In genomic region chr17:84149566-84149965, GRCm38 (mm10) we compare ENCODE assay signal across 7 mouse cellular contexts. TPM values are rescaled to one million over a fixed set of nuclear protein-coding genes. Genes with fewer than 3 reads are reported as not detected.
DNase-seq lines count a peak whose midpoint lies in the region; ATAC-seq and TF ChIP-seq lines count a peak whose summit lies in the region.

No protein-coding gene starts in this region.

- no peak for TF ChIP-seq CTCF in midbrain, postnatal 0 days (IDR thresholded peaks at IDR 0.05)
- no peak for TF ChIP-seq CTCF in heart, postnatal 0 days (IDR thresholded peaks at IDR 0.05; ENCODE audit: low read depth)

- H3K4me3 ChIP-seq in hindbrain, embryonic 10.5 days = no peak overlapping the region
- no peak overlapping the region for H3K4me3 ChIP-seq in hindbrain, embryonic 14.5 days (replicated peaks; ENCODE audit: low read length)
- no peak overlapping the region for H3K4me3 ChIP-seq in midbrain, embryonic 11.5 days (ENCODE audit: low read depth, low read length)
- no peak overlapping the region for H3K4me3 ChIP-seq in midbrain, postnatal 0 days (ENCODE audit: low read depth, low read length)
- H3K4me3 ChIP-seq in heart, postnatal 0 days (ENCODE audit: low read depth, low read length) = no peak overlapping the region
- no peak overlapping the region for H3K4me3 ChIP-seq in stomach, embryonic 14.5 days (ENCODE audit: low read depth, low read length)
- H3K4me3 ChIP-seq in forebrain, embryonic 16.5 days (replicated peaks; ENCODE audit: low read length) = no peak overlapping the region

- H3K9ac ChIP-seq in hindbrain, embryonic 14.5 days = no peak overlapping the region
- 0 out of 2 replicates have a peak overlapping the region, but pooled peaks have one; percentile 30 for H3K9ac ChIP-seq in midbrain, embryonic 11.5 days (ENCODE audit: low read length)
- H3K9ac ChIP-seq in midbrain, postnatal 0 days (replicated peaks; ENCODE audit: low read length, poor library complexity, severe bottlenecking) = no peak overlapping the region
- 0 out of 2 replicates have a peak overlapping the region, but pooled peaks have one; percentile 15 for H3K9ac ChIP-seq in heart, postnatal 0 days (replicated peaks; ENCODE audit: low read depth, low read length)
- H3K9ac ChIP-seq in stomach, embryonic 14.5 days (replicated peaks; ENCODE audit: low read depth, low read length) = no peak overlapping the region
- no peak overlapping the region for H3K9ac ChIP-seq in forebrain, embryonic 16.5 days (replicated peaks; ENCODE audit: low read depth, low read length)

- no peak for ATAC-seq in hindbrain, embryonic 14.5 days (ENCODE audit: low FRiP score)
- ATAC-seq in midbrain, embryonic 11.5 days (ENCODE audit: low FRiP score) = no peak
- no peak for ATAC-seq in midbrain, postnatal 0 days (ENCODE audit: low FRiP score)
- no peak for ATAC-seq in heart, postnatal 0 days (ENCODE audit: insufficient read depth, low read depth)
- no peak for ATAC-seq in stomach, embryonic 14.5 days (ENCODE audit: insufficient number of reproducible peaks, insufficient read depth, low FRiP score, low read depth)
- ATAC-seq in forebrain, embryonic 16.5 days = no peak

- no peak overlapping the region for H3K4me2 ChIP-seq in hindbrain, embryonic 14.5 days (replicated peaks)
- H3K4me2 ChIP-seq in midbrain, embryonic 11.5 days = no peak overlapping the region
- H3K4me2 ChIP-seq in midbrain, postnatal 0 days (ENCODE audit: low read depth, low read length, poor library complexity, severe bottlenecking) = no peak overlapping the region
- H3K4me2 ChIP-seq in heart, postnatal 0 days (ENCODE audit: low read depth, low read length) = no peak overlapping the region
- no peak overlapping the region for H3K4me2 ChIP-seq in stomach, embryonic 14.5 days (replicated peaks; ENCODE audit: low read depth, low read length)
- H3K4me2 ChIP-seq in forebrain, embryonic 16.5 days (ENCODE audit: low read length) = no peak overlapping the region

- no peaks in the 10 kb centered on the region for H3K36me3 ChIP-seq in hindbrain, embryonic 10.5 days
- no peaks in the 10 kb centered on the region for H3K36me3 ChIP-seq in hindbrain, embryonic 14.5 days (replicated peaks; ENCODE audit: control insufficient read depth, insufficient read depth)
- no peaks in the 10 kb centered on the region for H3K36me3 ChIP-seq in midbrain, embryonic 11.5 days (ENCODE audit: control insufficient read depth, insufficient read depth, low read length)
- H3K36me3 ChIP-seq in midbrain, postnatal 0 days (ENCODE audit: insufficient read depth, low read length) = no peaks in the 10 kb centered on the region
- no peaks in the 10 kb centered on the region for H3K36me3 ChIP-seq in heart, postnatal 0 days (replicated peaks; ENCODE audit: control insufficient read depth, insufficient read depth, low read length)
- H3K36me3 ChIP-seq in stomach, embryonic 14.5 days (ENCODE audit: control insufficient read depth, insufficient read depth, low read length) = no peaks in the 10 kb centered on the region
- no peaks in the 10 kb centered on the region for H3K36me3 ChIP-seq in forebrain, embryonic 16.5 days (ENCODE audit: control insufficient read depth, insufficient read depth)

- H3K9me3 ChIP-seq in hindbrain, embryonic 10.5 days = no peaks in the 10 kb centered on the region
- H3K9me3 ChIP-seq in hindbrain, embryonic 14.5 days (ENCODE audit: control insufficient read depth, low read length) = no peaks in the 10 kb centered on the region
- no peaks in the 10 kb centered on the region for H3K9me3 ChIP-seq in midbrain, embryonic 11.5 days (ENCODE audit: control insufficient read depth, low read length)
- no peaks in the 10 kb centered on the region for H3K9me3 ChIP-seq in midbrain, postnatal 0 days (ENCODE audit: low read length)
- no peaks in the 10 kb centered on the region for H3K9me3 ChIP-seq in heart, postnatal 0 days (replicated peaks; ENCODE audit: control insufficient read depth, low read length)
- no peaks in the 10 kb centered on the region for H3K9me3 ChIP-seq in stomach, embryonic 14.5 days (ENCODE audit: control insufficient read depth, low read depth, low read length)
- H3K9me3 ChIP-seq in forebrain, embryonic 16.5 days (ENCODE audit: control insufficient read depth, low read length) = no peaks in the 10 kb centered on the region

- 39% methylated on average over 5 of the region's 5 CpGs for WGBS in hindbrain, embryonic 10.5 days
- 50% methylated on average over 5 of the region's 5 CpGs for WGBS in hindbrain, embryonic 14.5 days
- WGBS in midbrain, embryonic 11.5 days = 33% methylated on average over 5 of the region's 5 CpGs
- WGBS in midbrain, postnatal 0 days = 33% methylated on average over 5 of the region's 5 CpGs
- 70% methylated on average over 5 of the region's 5 CpGs for WGBS in heart, postnatal 0 days
- WGBS in stomach, embryonic 14.5 days = 57% methylated on average over 5 of the region's 5 CpGs
- 41% methylated on average over 5 of the region's 5 CpGs for WGBS in forebrain, embryonic 16.5 days

- no peak for TF ChIP-seq EP300 in heart, postnatal 0 days (IDR thresholded peaks at IDR 0.05; ENCODE audit: low read depth)

- peak overlapping the region; percentile 67; the same call in 1 of the 2 replicates for H3K27ac ChIP-seq in hindbrain, embryonic 10.5 days
- H3K27ac ChIP-seq in hindbrain, embryonic 14.5 days = no peak overlapping the region
- H3K27ac ChIP-seq in midbrain, embryonic 11.5 days (ENCODE audit: low read depth, low read length) = no peak overlapping the region
- H3K27ac ChIP-seq in midbrain, postnatal 0 days (ENCODE audit: low read depth, low read length) = no peak overlapping the region
- no peak overlapping the region for H3K27ac ChIP-seq in heart, postnatal 0 days (ENCODE audit: low read depth)
- H3K27ac ChIP-seq in stomach, embryonic 14.5 days (ENCODE audit: low read length) = 0 out of 2 replicates have a peak overlapping the region, but pooled peaks have one; percentile 44
- H3K27ac ChIP-seq in forebrain, embryonic 16.5 days (ENCODE audit: low read length) = no peak overlapping the region

- H3K4me1 ChIP-seq in hindbrain, embryonic 10.5 days (replicated peaks) = peaks cover 66% of the 10 kb centered on the region
- no peaks in the 10 kb centered on the region for H3K4me1 ChIP-seq in hindbrain, embryonic 14.5 days (replicated peaks; ENCODE audit: control insufficient read depth, insufficient read depth, low read length)
- H3K4me1 ChIP-seq in midbrain, embryonic 11.5 days (ENCODE audit: control insufficient read depth, insufficient read depth, low read length) = peaks cover 18% of the 10 kb centered on the region
- 0 out of 2 replicates have a peak, but pooled peaks cover 3% of the 10 kb centered on the region for H3K4me1 ChIP-seq in midbrain, postnatal 0 days (ENCODE audit: insufficient read depth, low read length)
- H3K4me1 ChIP-seq in heart, postnatal 0 days (ENCODE audit: control insufficient read depth, insufficient read depth) = peaks cover 30% of the 10 kb centered on the region
- peaks cover 27% of the 10 kb centered on the region for H3K4me1 ChIP-seq in stomach, embryonic 14.5 days (ENCODE audit: control insufficient read depth, insufficient read depth, low read length)
- H3K4me1 ChIP-seq in forebrain, embryonic 16.5 days (replicated peaks; ENCODE audit: control insufficient read depth, insufficient read depth, low read length) = peaks cover 11% of the 10 kb centered on the region

- DNase-seq in hindbrain, embryonic 10.5 days (ENCODE audit: low spot score) = no peak
- no peak for DNase-seq in hindbrain, embryonic 14.5 days (ENCODE audit: low spot score)
- DNase-seq in midbrain, embryonic 11.5 days (ENCODE audit: low spot score, missing footprints) = peak; percentile 83
- no peak for DNase-seq in midbrain, postnatal 0 days (ENCODE audit: low spot score)
- no peak for DNase-seq in heart, postnatal 0 days (ENCODE audit: low spot score)

- peaks cover 50% of the 10 kb centered on the region for H3K27me3 ChIP-seq in hindbrain, embryonic 10.5 days (ENCODE audit: insufficient read depth, poor library complexity, severe bottlenecking)
- no peaks in the 10 kb centered on the region for H3K27me3 ChIP-seq in hindbrain, embryonic 14.5 days (ENCODE audit: control insufficient read depth, insufficient read depth, low read length)
- no peaks in the 10 kb centered on the region for H3K27me3 ChIP-seq in midbrain, embryonic 11.5 days (ENCODE audit: control insufficient read depth, insufficient read depth, low read length)
- 0 out of 2 replicates have a peak, but pooled peaks cover under 1% of the 10 kb centered on the region for H3K27me3 ChIP-seq in midbrain, postnatal 0 days (ENCODE audit: insufficient read depth, low read length)
- H3K27me3 ChIP-seq in heart, postnatal 0 days (ENCODE audit: control insufficient read depth, insufficient read depth, low read length) = peaks cover 6% of the 10 kb centered on the region; the same call in 1 of the 2 replicates
- no peaks in the 10 kb centered on the region for H3K27me3 ChIP-seq in stomach, embryonic 14.5 days (ENCODE audit: control insufficient read depth, insufficient read depth, low read length)
- no peaks in the 10 kb centered on the region for H3K27me3 ChIP-seq in forebrain, embryonic 16.5 days (replicated peaks; ENCODE audit: control insufficient read depth, insufficient read depth, low read length)

RNA-seq across cellular contexts. Expression of gene Zfp36l2, which starts 38.2 kb away (rescaled TPM):
- 9.3 and 9.9 TPM in 2 replicates for polyA plus RNA-seq in hindbrain, embryonic 10.5 days (2016; fragmentation: Nextera tagmentation; extraction: Ambion mirVana)
- polyA plus RNA-seq in hindbrain, embryonic 14.5 days (2014; fragmentation: Nextera tagmentation; extraction: Ambion mirVana) = 6.8 and 7.9 TPM in 2 replicates
- polyA plus RNA-seq in midbrain, embryonic 11.5 days (2014; fragmentation: Nextera tagmentation; extraction: Ambion mirVana) = 14.4 and 14.6 TPM in 2 replicates
- total RNA-seq in midbrain, postnatal 0 days (2014; rRNA removed) = 12.9 and 17.7 TPM in 2 replicates
- 5.1 and 5.9 TPM in 2 replicates for polyA plus RNA-seq in midbrain, postnatal 0 days (2015; fragmentation: Nextera tagmentation; extraction: Ambion mirVana)
- 14.0 and 15.0 TPM in 2 replicates for total RNA-seq in heart, postnatal 0 days (2014; rRNA removed; ENCODE audit: low replicate concordance)
- 4.5 and 4.7 TPM in 2 replicates for polyA plus RNA-seq in heart, postnatal 0 days (2015; fragmentation: Nextera tagmentation; extraction: Ambion mirVana)
- 31.2 and 33.2 TPM in 2 replicates for polyA plus RNA-seq in stomach, embryonic 14.5 days (2014; fragmentation: Nextera tagmentation; extraction: Ambion mirVana)
- polyA plus RNA-seq in forebrain, embryonic 16.5 days (2015; fragmentation: Nextera tagmentation; extraction: Ambion mirVana) = 3.4 and 4.2 TPM in 2 replicates

Comparison
In these comparisons a context has a peak if more than half of its experiments do, and no peak if none do; other contexts are left out.
1. H3K27ac ChIP-seq: peak in hindbrain, embryonic 10.5 days (single experiment) and stomach, embryonic 14.5 days (single experiment); none in hindbrain, embryonic 14.5 days (single experiment), midbrain, embryonic 11.5 days (single experiment), midbrain, postnatal 0 days (single experiment), heart, postnatal 0 days (single experiment) and forebrain, embryonic 16.5 days (single experiment).
2. H3K9ac ChIP-seq: peak in midbrain, embryonic 11.5 days (single experiment) and heart, postnatal 0 days (single experiment); none in hindbrain, embryonic 14.5 days (single experiment), midbrain, postnatal 0 days (single experiment), stomach, embryonic 14.5 days (single experiment) and forebrain, embryonic 16.5 days (single experiment).